Mouse (Mus musculus): Measurements from ENCODE around the gene Map1s.

GRCm38 (mm10) chr8:70865350-70866000, 40.3 kb upstream of the Map1s start:
- TF ChIP-seq POLR2A (IDR thresholded peaks at IDR 0.05; ENCODE audit: insufficient read depth, low read length) (no peak), CTCF (IDR thresholded peaks at IDR 0.05; ENCODE audit: low read depth, low read length) (no peak), EP300 (IDR thresholded peaks at IDR 0.05; ENCODE audit: insufficient read depth, low read depth, low read length) (peak; percentile 44)
